12 mouse cellular contexts compared by ENCODE assay signal in genomic region chr13:99503370-99503979, GRCm38 (mm10). TPM values are rescaled to one million over a fixed set of nuclear protein-coding genes. Genes with fewer than 3 reads are reported as not detected.
DNase-seq lines count a peak whose midpoint lies in the region; ATAC-seq and TF ChIP-seq lines count a peak whose summit lies in the region.
"Had no signal": no experiment of that assay in that cellular context is flagged by ENCODE, and none has a peak within 500 bp of the region (broad histone marks: within the 10 kb centered on the region; RNA-seq: fewer than 3 reads in every experiment).

No protein-coding gene starts in this region.

- H3K4me2 ChIP-seq in heart, embryonic 12.5 days: no peak overlapping the region
- H3K4me2 ChIP-seq in hindbrain, embryonic 15.5 days: peak overlapping the region; percentile 7; the same call in 1 of the 2 replicates
- H3K4me2 ChIP-seq in intestine, postnatal 0 days (replicated peaks; ENCODE audit: low read depth): no peak overlapping the region
- H3K4me2 ChIP-seq: limb, embryonic 15.5 days had no signal

- H3K27me3 ChIP-seq in heart, embryonic 12.5 days (replicated peaks): no peaks in the 10 kb centered on the region
- no peaks in the 10 kb centered on the region for H3K27me3 ChIP-seq in forebrain, embryonic 10.5 days (ENCODE audit: poor library complexity, severe bottlenecking)
- no peaks in the 10 kb centered on the region for H3K27me3 ChIP-seq in hindbrain, embryonic 15.5 days
- no peaks in the 10 kb centered on the region for H3K27me3 ChIP-seq in intestine, postnatal 0 days (replicated peaks; ENCODE audit: control insufficient read depth, insufficient read depth, low read length)
- H3K27me3 ChIP-seq: limb, embryonic 15.5 days had no signal

- H3K36me3 ChIP-seq in heart, embryonic 12.5 days: peaks cover 41% of the 10 kb centered on the region
- peaks cover 87% of the 10 kb centered on the region for H3K36me3 ChIP-seq in forebrain, embryonic 10.5 days (replicated peaks)
- H3K36me3 ChIP-seq in hindbrain, embryonic 15.5 days: peaks cover 40% of the 10 kb centered on the region
- H3K36me3 ChIP-seq in intestine, postnatal 0 days (ENCODE audit: control insufficient read depth, insufficient read depth): no peaks in the 10 kb centered on the region

- DNase-seq in heart, adult 11 months: peak; percentile 83
- peak; percentile 82 for DNase-seq in 3T3-L1 (ENCODE audit: low read depth, low spot score)
- no peak for DNase-seq in forebrain, embryonic 10.5 days (ENCODE audit: extremely low spot score, low spot score)
- DNase-seq in adrenal gland, postnatal 10 days: no peak
- DNase-seq in left cerebral cortex, adult 18-20 months (ENCODE audit: low spot score in 2 of 2): no peak
- DNase-seq: cerebellum, postnatal 25 days; kidney, adult 11 months had no signal

- H3K4me1 ChIP-seq in heart, embryonic 12.5 days (replicated peaks): peaks cover 23% of the 10 kb centered on the region
- peaks cover 57% of the 10 kb centered on the region for H3K4me1 ChIP-seq in forebrain, embryonic 10.5 days
- peaks cover 84% of the 10 kb centered on the region for H3K4me1 ChIP-seq in hindbrain, embryonic 15.5 days (replicated peaks)
- no peaks in the 10 kb centered on the region for H3K4me1 ChIP-seq in intestine, postnatal 0 days (replicated peaks; ENCODE audit: control insufficient read depth, insufficient read depth, low read length)

- WGBS in heart, embryonic 12.5 days: 73% methylated on average over 14 of the region's 14 CpGs
- WGBS in forebrain, embryonic 10.5 days: 95% methylated on average over 14 of the region's 14 CpGs
- WGBS in hindbrain, embryonic 15.5 days: 68% methylated on average over 14 of the region's 14 CpGs
- 70% methylated on average over 14 of the region's 14 CpGs for WGBS in intestine, postnatal 0 days

- no peak overlapping the region for H3K4me3 ChIP-seq in heart, embryonic 12.5 days
- no peak overlapping the region for H3K4me3 ChIP-seq in forebrain, embryonic 10.5 days
- no peak overlapping the region for H3K4me3 ChIP-seq in hindbrain, embryonic 15.5 days
- no peak overlapping the region for H3K4me3 ChIP-seq in intestine, postnatal 0 days (ENCODE audit: low read depth, low read length)
- H3K4me3 ChIP-seq: erythroblast, embryonic 14.5 days; limb, embryonic 15.5 days had no signal

- H3K9ac ChIP-seq in heart, embryonic 12.5 days: no peak overlapping the region
- H3K9ac ChIP-seq in hindbrain, embryonic 15.5 days: no peak overlapping the region
- no peak overlapping the region for H3K9ac ChIP-seq in intestine, postnatal 0 days (ENCODE audit: low read depth, low read length)
- H3K9ac ChIP-seq: limb, embryonic 15.5 days had no signal

- ATAC-seq in heart, embryonic 12.5 days (ENCODE audit: insufficient number of reproducible peaks, low FRiP score): no peak
- no peak for ATAC-seq in hindbrain, embryonic 15.5 days (ENCODE audit: low FRiP score, low read depth)
- ATAC-seq in intestine, postnatal 0 days: no peak

- H3K9me3 ChIP-seq in heart, embryonic 12.5 days (replicated peaks): no peaks in the 10 kb centered on the region
- H3K9me3 ChIP-seq in forebrain, embryonic 10.5 days: no peaks in the 10 kb centered on the region
- no peaks in the 10 kb centered on the region for H3K9me3 ChIP-seq in hindbrain, embryonic 15.5 days
- no peaks in the 10 kb centered on the region for H3K9me3 ChIP-seq in intestine, postnatal 0 days (ENCODE audit: control insufficient read depth)
- H3K9me3 ChIP-seq: limb, embryonic 15.5 days had no signal

- no peak for TF ChIP-seq CTCF in intestine, postnatal 0 days (IDR thresholded peaks at IDR 0.05; ENCODE audit: low read depth)

- H3K27ac ChIP-seq in heart, embryonic 12.5 days (ENCODE audit: poor library complexity, severe bottlenecking): no peak overlapping the region
- peak overlapping the region; percentile 85; the same call in 1 of the 2 replicates for H3K27ac ChIP-seq in forebrain, embryonic 10.5 days
- H3K27ac ChIP-seq in hindbrain, embryonic 15.5 days (replicated peaks): no peak overlapping the region
- no peak overlapping the region for H3K27ac ChIP-seq in intestine, postnatal 0 days (ENCODE audit: low read depth, low read length)
- H3K27ac ChIP-seq: limb, embryonic 15.5 days had no signal

RNA-seq across cellular contexts. Expression of gene Map1b, which starts 12.9 kb away (rescaled TPM):
- polyA plus RNA-seq in heart, embryonic 12.5 days (2016; fragmentation: Nextera tagmentation; extraction: Ambion mirVana): 149 and 151 TPM in 2 replicates
- polyA plus RNA-seq in forebrain, embryonic 10.5 days (2016; fragmentation: Nextera tagmentation; extraction: Ambion mirVana): 403 and 460 TPM in 2 replicates
- 2,014 and 2,064 TPM in 2 replicates for polyA plus RNA-seq in hindbrain, embryonic 15.5 days (2015; fragmentation: Nextera tagmentation; extraction: Ambion mirVana)
- total RNA-seq in adrenal gland, postnatal 10 days (2021): 10 to 100 TPM; 58.6 to 87.4 TPM
- 100 to 1,000 TPM; 597 to 612 TPM for total RNA-seq in left cerebral cortex, adult 18-20 months (2021)
- 43.7 and 47.7 TPM in 2 replicates for polyA plus RNA-seq in intestine, postnatal 0 days (2015; fragmentation: Nextera tagmentation; extraction: Ambion mirVana)
- polyA plus RNA-seq: erythroblast, embryonic 14.5 days had no signal

Comparison
In these comparisons a context has a peak if more than half of its experiments do, and no peak if none do; other contexts are left out.
1. DNase-seq: peak in heart, adult 11 months (single experiment) and 3T3-L1 (single experiment); none in forebrain, embryonic 10.5 days (single experiment), adrenal gland, postnatal 10 days (single experiment) and left cerebral cortex, adult 18-20 months (0 of 2).